Mouse (Mus musculus): ENCODE results near the gene Robo4.

The Robo4 gene

DNA sequence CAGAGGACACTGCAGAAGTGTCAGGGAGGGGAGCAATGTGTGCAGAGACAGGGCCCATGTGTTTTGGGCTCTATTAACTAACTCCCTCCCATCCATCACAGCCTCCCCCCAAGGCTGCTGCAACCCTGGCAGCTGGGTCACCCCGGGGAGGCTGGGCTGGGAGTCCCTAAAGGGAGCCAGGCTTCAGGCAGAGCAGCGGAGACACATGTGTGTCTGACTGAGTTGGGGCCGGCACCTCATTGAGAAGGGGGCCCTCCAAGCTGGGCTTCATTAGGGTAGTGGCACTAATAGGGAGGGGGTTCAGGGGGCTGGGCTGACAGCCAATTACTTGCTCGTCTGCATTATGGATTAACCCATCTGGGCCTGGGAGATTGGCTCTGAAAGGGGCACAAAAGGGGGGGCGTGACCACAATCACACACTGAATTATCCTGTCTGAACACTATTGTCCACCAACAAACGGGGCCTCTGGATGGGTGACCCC lies 52.4 kb downstream of the Robo4 start:
- no peak for DNase-seq (ENCODE audit: low spot score in 2 of 2)

DNA sequence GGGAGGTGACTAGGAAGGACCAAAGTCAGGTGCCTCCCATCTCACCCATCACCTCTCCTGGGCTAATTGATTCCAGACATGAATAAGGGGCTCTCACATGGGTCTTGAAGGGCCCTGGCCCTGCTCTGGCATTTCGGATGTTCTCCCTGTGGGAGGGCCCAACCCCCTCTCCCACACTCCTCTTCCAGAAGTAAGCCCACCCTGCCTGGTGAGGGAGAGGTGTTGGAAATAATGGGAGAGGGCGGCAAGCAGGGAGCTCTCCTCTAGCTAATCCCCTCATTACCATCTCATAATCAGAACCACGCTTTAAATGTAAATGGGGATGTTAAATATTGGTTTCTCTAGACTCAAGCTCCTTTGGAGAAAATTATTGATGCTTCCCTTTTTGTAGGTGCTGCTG lies 53.3 kb downstream of the Robo4 start:
- DNase-seq (ENCODE audit: low spot score in 2 of 2): no peak

DNA sequence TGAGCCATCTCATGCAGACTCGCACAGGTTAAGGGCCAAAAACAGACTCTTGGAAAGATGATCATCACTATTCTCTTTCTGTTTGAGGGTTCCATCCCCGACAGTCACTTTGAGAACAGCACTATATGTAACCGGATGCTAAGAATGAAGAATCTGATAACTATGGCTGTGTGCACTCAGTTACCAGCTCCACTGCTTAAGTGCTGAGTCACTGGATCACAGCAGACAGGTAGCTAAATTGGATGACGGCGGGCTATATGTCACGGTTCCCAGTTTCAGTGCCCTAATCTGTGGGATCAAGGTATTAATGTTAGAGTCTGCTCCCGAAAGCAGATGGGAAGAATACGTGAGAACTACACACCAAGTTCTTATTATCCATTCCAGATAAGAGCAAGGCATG lies 54.2 kb downstream of the Robo4 start:
- no peak for DNase-seq (ENCODE audit: low spot score in 2 of 2)

DNA sequence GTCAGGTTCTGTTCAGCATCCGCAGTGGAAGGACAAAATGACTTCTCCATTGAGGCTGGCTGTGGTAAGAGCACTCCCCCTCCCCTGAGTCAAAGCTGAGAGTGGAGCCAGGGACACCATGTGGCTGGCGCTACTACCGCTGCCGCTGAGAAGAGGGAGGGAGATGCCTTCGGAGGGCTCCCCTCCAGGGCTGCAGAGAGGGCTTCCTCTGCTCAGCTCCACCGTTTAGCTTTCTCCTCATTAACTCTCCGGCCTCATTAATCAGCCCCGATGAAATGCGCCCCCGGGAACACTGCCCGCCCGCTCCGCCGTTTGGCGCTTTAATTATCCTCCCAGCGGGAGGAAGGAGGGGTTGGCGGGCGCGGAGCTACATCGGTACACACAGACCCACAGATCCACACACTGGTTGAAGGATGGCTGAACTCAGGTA lies 54.8 kb downstream of the Robo4 start:
- no peak for DNase-seq (ENCODE audit: low spot score in 2 of 2)

DNA sequence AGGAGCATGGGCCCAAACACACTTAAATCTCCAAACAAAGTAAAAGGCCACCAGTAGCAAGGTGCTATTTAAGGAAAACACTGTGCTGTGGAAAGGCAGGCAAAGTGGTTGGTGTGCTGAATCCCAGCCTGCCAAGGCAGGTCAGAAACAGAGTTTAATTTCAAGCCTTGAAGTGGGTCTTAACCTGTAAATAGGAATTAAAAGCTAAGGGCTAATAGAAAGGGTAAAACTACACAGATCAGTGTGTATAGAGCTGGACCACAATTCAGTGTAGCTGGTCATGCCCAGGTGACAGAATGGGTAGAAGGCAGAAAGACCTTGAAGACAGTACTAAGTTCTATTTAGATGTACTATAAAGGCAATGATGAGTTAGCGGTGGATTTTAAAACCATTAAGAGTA lies 55.5 kb downstream of the Robo4 start:
- DNase-seq (ENCODE audit: low spot score in 2 of 2): no peak

DNA sequence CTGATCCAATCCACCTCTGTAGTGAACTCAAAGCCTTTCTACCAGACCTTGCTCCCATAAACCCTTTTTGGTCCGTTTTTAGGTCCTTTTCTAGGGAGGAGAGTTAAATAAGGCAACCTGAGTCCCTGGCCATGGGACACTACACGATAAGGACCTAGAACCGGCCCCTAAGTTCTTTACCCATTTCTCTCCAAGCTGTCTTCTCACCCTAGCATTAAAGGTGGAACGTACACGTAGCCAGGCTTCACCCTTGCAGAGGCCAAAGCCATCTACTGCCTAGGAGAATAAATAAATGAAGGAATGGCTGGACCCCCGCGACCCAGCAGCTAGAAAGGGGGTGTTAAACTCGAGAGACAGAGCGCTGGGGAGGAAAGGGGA lies 58.0 kb downstream of the Robo4 start:
- DNase-seq (ENCODE audit: low spot score in 2 of 2): no peak

DNA sequence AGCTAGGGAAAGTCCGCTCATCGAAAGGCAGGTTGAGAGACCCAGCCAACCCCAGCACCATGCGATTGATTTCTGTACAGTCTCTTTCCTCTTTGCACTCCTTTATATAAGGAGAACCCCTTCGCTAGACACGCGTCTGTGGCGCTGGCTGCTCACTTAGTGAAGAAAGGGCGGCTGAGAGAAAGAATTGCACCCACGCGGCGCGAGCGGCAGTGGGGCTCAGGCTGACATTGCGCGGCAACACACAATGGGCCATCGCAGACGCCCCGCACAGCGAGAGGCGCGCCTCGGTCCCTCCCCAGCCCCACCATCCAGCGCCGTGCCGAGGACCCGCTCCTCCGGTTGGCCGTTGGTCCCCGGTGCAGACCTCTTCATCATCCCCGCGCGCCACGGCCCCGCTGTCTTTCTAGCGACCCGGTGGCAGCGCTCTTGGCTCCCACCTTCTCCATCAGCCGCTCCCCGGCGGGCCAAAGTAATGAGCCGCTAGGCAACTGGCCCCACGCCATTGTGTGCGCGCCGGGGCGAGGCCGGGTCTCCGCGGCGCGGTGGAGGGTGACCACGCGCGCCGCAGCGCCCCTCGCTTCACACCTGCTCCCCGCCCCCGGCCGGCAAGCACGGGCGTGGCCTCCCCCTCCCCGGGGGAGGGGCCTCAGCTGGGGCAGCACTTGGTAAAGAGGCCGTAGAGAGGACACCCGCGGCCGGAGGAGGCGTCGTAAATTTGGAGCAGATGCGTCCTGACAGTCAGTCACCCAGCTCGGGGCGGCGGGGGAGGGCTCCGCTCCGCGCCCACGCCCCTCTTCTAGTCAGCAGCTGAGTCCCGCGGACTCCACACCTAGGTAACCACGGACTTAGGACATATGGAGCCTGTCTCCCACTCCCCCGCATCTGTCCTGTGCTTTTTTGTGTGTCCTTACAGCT lies 58.6 kb downstream of the Robo4 start:
- DNase-seq (ENCODE audit: low spot score in 2 of 2): no peak

DNA sequence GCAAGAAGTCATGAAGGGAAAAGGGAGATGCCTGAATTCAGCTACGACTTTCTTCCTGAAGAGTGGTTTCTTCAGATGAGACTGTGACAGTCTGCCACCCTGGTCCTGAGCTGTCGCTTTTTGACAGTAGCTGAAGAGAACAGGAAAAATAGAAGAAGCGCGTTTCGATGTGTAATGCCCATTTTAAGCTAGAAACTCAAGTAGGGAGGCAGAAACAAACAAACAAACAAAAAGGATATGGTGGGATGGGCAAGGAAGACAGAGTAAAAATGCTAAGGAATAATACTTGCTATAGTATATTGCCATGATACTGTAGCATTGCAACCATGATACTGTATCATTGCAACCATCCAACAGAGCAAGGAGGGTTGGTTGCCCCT lies 59.3 kb downstream of the Robo4 start:
- DNase-seq (ENCODE audit: low spot score in 2 of 2): no peak

DNA sequence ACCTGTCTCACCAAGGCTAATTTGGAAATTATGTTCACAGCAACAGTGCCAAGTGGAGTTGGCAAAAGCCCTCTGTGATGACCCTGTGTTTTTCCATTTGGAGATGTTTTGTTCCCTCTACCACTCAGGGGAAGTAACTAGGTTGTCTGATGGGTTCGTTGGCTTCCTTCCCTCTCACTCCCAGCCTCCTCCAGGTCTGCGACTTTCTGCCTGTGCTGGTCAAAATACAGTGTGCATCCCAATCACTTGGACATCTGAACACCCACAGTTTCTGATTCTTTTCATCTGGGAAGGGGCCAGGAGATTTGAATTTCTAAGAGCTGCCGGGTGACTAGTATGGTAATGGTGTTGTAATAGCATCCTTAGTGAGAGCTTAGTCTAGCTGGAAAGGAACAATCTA lies 59.9 kb downstream of the Robo4 start:
- DNase-seq (ENCODE audit: low spot score in 2 of 2): no peak

DNA sequence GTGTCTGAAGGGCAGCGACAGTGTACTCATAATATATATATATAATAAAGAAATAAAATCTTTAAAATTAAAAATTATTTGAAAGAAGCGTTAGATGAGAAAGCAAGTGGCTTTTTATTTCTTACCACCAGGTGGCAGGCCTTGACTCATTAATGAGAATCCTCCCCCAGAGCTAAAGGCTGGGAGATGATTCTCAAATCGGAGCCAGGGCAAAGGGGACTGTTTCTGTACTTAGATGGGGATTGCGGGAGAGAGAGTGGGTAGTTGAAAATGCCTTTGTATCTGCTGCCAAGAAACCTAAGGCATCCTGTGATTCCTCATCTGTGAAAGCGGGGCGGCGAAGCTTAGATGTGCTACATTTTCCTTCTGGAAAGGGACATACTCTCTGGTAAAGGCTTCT lies 61.1 kb downstream of the Robo4 start:
- peak; percentile 9 to 38 for DNase-seq (ENCODE audit: low spot score in 2 of 2)
